Mouse (Mus musculus): ENCODE results near the gene Lrrk1.

- TF ChIP-seq EP300 (IDR thresholded peaks at IDR 0.05; ENCODE audit: low read depth) = no peak
- TF ChIP-seq CTCF (IDR thresholded peaks at IDR 0.05; ENCODE audit: low read depth) = no peak
Measured at GRCm38 (mm10) chr7:66404141-66404540, 16.0 kb upstream of the Lrrk1 start.

All from liver, embryonic 14.5 days (tissue).